Mouse (Mus musculus) kidney, adult 2 months (tissue): Measurements from ENCODE around the gene Usp31. TPM values are rescaled to one million over a fixed set of nuclear protein-coding genes. Genes with fewer than 3 reads are reported as not detected.

ENCODE experiments used
- DNase-seq: peaks from one replicate; pipeline ENCODE4 v3.0.0; 2021
- H3K27ac ChIP-seq: fragments of 200-500 bp; 2 replicates; pipeline ENCODE4 v1.5.1; 2012; ENCODE audit warnings: low read depth, low read length, control low read depth, inconsistent platforms; ENCODE audit not compliant: insufficient read depth
- H3K27me3 ChIP-seq: fragments of 200-500 bp; replicated peaks from 2 replicates; pipeline ENCODE4 v1.6.1; 2012; ENCODE audit warnings: mild to moderate bottlenecking, moderate library complexity, low read length, inconsistent platforms; ENCODE audit not compliant: control insufficient read depth, insufficient read depth
- H3K36me3 ChIP-seq: fragments of 200-500 bp; 2 replicates; pipeline ENCODE4 v1.6.1; 2012; ENCODE audit warnings: mild to moderate bottlenecking, moderate library complexity, low read length, inconsistent platforms; ENCODE audit not compliant: control insufficient read depth, insufficient read depth
- H3K4me1 ChIP-seq: fragments of 200-500 bp; 2 replicates; pipeline ENCODE4 v1.6.1; 2011; ENCODE audit warnings: low read length; ENCODE audit not compliant: control insufficient read depth, insufficient read depth
- H3K4me3 ChIP-seq: fragments of 200-500 bp; 2 replicates; pipeline ENCODE4 v1.5.1; 2011; ENCODE audit warnings: mild to moderate bottlenecking, low read depth, low read length, control low read depth; ENCODE audit not compliant: insufficient read depth
- CTCF ChIP-seq: fragments of 200-500 bp; conservative IDR thresholded peaks from 2 replicates; pipeline ENCODE4 v1.5.1; 2011; ENCODE audit warnings: low read depth, mild to moderate bottlenecking, control low read depth, low read length, moderate library complexity, mixed read lengths; ENCODE audit not compliant: insufficient read depth, insufficient read length
- POLR2A ChIP-seq: fragments of 200-500 bp; IDR thresholded peaks from one replicate; pipeline ENCODE4 v1.6.1; 2011; ENCODE audit warnings: low read depth, low read length, control low read depth
- WGBS: fragments of 180-500 bp; shearing (Covaris S2); methylation state at CpG from one replicate; pipeline ENCODE4 v1.1.7; 2018; 5-methylcytosine and 5-hydroxymethylcytosine counted together
- polyA plus RNA-seq: library from polyadenylated mRNA; depleted of rRNA; stranded (reverse); fragments of >200 nt; gene quantifications from 2 replicates; pipeline ENCODE4 v1.2.3, GENCODE M21; 2012

Usp31 gene
- polyA plus RNA-seq, 1 experiment = 3.7 TPM

DNA sequence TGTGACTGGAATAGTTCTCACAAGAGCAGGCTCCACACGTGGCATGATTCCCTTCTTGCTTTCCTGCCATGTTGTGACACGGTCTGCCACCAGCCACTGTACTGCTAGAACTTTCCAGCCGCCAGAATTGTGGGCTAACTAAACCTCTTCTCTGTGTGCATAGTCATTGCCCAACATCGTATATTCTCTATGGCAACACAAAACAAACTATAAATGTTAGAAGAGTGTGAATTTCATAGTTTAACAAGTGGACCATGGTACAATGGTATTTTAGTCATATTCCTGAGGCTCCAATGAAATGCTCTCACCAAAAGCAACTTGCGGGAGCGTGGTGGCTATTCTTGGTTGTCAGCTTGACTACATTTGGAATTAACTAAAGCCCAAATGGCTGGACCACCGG, 10.0 kb upstream of the Usp31 start:
- DNase-seq = no peak
- Histone ChIP-seq H3K4me3 (no peak overlapping the region), H3K27me3 (no peaks in the 10 kb centered on the region; the same call in 1 of the 2 replicates), H3K27ac (no peak overlapping the region), H3K4me1 (no peaks in the 10 kb centered on the region), H3K36me3 (no peaks in the 10 kb centered on the region)
- WGBS = 75% methylated on average over 7 of the region's 7 CpGs
- TF ChIP-seq CTCF (no peak), POLR2A (no peak)

DNA sequence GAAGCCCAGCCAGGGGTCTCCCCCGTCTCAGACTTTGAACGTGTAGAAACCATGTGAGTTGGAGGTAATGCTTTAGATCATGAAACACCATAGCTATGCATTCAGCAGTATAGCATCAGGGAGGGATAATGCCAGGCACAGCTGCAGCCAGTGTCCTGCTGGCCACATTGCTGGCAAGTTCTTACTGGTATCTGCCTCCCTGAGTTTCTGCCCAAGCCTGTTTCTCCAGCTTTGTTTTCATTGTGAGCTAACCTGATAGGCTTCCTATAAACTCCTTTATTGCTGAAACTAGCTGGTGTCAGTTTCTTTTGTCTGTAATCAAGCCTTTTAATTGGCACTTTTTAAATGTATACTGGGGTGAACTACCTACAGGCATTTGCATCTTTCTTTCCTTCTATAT, 4.1 kb upstream of the Usp31 start:
- no peak overlapping the region for H3K27ac ChIP-seq
- peaks cover 2% of the 10 kb centered on the region; the same call in 1 of the 2 replicates for H3K4me1 ChIP-seq
- H3K36me3 ChIP-seq = no peaks in the 10 kb centered on the region
- TF ChIP-seq POLR2A (no peak), CTCF (no peak)
- 37% methylated on average over 2 of the region's 2 CpGs for whole genome bisulfite sequencing
- DNase-seq = no peak
- H3K27me3 ChIP-seq = no peaks in the 10 kb centered on the region; the same call in 1 of the 2 replicates
- H3K4me3 ChIP-seq = no peak overlapping the region

DNA sequence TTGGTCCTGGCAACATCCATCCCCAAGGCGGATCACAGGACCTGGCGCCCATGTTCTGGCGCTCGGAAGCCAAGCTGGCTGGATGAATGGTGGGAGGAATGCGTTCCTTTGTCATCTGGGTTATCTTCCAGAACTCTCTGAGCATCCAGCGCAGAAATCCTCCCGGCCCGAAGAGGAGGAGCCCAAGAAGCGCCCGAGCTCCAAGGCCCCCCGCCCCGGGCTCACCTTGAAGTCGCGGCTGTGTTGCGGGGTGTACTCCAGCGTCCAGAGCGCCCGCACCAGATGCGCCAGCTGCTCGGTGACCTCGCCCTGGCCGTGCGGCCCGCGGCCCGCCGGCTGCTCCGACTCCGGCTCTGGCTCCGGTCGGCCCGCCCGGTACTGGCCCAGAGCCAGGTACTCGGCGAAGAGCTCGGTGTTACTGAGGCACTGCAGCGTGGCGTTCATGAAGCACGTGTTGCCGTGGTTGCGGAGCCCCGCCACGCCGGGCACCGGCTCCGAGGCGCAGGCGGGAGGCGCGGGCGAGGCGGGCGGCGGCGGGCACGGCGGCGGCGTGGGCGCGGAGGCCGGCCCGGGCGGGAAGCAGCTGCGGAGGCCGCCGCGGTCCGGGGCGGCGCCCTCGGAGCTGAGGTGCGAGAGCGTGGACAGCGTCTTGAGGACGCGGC, 511 bp downstream of the Usp31 start:
- Histone ChIP-seq H3K27ac (no peak overlapping the region), H3K27me3 (no peaks in the 10 kb centered on the region), H3K4me1 (peaks cover 7% of the 10 kb centered on the region; the same call in 1 of the 2 replicates), H3K4me3 (peak overlapping the region; percentile 69), H3K36me3 (no peaks in the 10 kb centered on the region)
- TF ChIP-seq POLR2A = no peak
- 2% methylated on average over 71 of the region's 77 CpGs for WGBS
- DNase-seq = peak; percentile 66

DNA sequence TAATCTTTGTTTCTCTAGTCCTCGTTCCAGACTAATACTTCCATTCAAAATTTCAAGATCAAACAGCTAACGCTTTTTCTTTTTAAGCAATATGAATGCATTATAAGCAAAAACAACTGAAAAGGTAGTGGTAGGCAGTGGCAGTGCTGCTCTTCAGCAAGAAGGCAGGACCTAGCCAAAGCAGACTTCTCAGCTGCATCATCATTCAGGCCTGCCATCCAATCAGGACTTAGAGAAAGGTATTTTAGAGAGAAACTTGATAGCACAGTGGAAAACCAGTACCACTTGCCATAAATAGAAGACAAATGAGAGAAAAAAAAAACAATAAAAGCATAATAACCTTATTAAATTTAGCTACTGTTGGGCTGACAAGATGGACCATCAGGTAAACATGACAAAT, 2.0 kb downstream of the Usp31 start:
- Histone ChIP-seq H3K27me3 (no peaks in the 10 kb centered on the region), H3K27ac (no peak overlapping the region), H3K4me3 (no peak overlapping the region), H3K4me1 (peaks cover 7% of the 10 kb centered on the region; the same call in 1 of the 2 replicates), H3K36me3 (no peaks in the 10 kb centered on the region)
- DNase-seq = no peak
- TF ChIP-seq CTCF (no peak), POLR2A (no peak)
- WGBS = 92% methylated on average over 2 of the region's 2 CpGs

DNA sequence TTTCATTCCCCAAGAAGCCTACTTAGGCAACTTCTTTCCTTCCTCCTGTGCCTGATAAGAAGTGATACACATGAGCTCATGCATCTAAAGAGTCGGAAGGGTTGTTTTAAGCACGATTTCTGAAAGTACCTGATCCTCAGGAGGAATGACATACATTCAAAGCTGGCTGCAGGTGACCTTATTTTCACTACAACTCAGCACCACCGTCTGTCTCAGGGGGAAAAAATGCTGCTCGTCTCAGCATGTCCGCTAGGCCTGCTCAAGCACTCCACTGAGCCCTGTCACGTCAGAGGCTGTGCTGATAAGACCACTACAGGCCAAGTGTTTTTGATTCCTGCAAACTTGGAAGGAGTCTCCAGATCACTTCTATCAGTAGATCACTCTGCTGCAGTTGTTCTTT, 5.1 kb downstream of the Usp31 start:
- Histone ChIP-seq H3K27me3 (no peaks in the 10 kb centered on the region), H3K36me3 (no peaks in the 10 kb centered on the region), H3K27ac (no peak overlapping the region), H3K4me3 (no peak overlapping the region), H3K4me1 (peaks cover 7% of the 10 kb centered on the region; the same call in 1 of the 2 replicates)
- TF ChIP-seq POLR2A = no peak
- no peak for TF ChIP-seq CTCF
- DNase-seq = no peak
- WGBS = 68% methylated on average over 6 of the region's 6 CpGs

DNA sequence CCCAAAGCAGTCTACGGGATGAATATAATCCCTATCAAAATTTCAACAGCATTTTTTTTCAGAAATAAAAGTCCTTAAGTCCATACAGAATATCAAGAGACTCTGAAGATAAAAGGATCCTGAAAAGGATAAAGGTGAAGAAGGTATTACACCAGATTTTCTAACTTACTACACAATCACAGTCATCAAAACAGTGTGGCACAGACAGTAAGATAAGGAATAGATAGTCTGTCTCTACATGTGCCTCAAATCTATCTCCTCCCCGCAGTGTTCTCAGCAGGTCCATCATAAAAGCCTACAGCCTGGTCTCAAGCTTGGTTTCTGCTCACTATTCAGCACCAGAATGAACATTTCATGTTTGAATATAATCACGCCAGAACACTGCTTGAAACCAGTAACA, 6.6 kb downstream of the Usp31 start:
- DNase-seq = no peak
- TF ChIP-seq CTCF (no peak), POLR2A (no peak)
- H3K4me1 ChIP-seq = no peaks in the 10 kb centered on the region
- H3K4me3 ChIP-seq = no peak overlapping the region
- WGBS = 80% methylated on average over 3 of the region's 3 CpGs
- H3K27me3 ChIP-seq = no peaks in the 10 kb centered on the region
- H3K27ac ChIP-seq = no peak overlapping the region
- no peaks in the 10 kb centered on the region for H3K36me3 ChIP-seq

DNA sequence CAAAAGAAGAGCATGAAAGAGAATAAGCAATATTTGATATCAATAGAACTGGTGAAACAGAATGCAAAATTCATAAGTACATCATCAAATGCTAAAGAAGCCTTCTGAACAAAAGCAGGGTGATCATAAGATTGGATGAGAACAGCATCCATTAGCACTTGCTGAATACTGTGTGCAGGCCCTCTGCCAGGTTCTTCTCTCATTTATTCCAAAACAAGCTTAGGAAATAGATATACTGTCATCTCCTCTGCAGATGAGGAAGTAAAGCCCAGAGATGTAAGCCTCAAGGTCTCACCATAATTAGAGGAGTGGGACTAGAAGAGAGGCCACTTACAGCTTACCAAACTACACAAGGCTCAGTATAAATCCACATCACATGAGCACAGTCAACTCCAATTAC, 7.8 kb downstream of the Usp31 start:
- DNase-seq = no peak
- no peaks in the 10 kb centered on the region for H3K4me1 ChIP-seq
- no peaks in the 10 kb centered on the region for H3K27me3 ChIP-seq
- H3K36me3 ChIP-seq = no peaks in the 10 kb centered on the region
- no peak overlapping the region for H3K4me3 ChIP-seq
- TF ChIP-seq CTCF (no peak), POLR2A (no peak)
- no peak overlapping the region for H3K27ac ChIP-seq

DNA sequence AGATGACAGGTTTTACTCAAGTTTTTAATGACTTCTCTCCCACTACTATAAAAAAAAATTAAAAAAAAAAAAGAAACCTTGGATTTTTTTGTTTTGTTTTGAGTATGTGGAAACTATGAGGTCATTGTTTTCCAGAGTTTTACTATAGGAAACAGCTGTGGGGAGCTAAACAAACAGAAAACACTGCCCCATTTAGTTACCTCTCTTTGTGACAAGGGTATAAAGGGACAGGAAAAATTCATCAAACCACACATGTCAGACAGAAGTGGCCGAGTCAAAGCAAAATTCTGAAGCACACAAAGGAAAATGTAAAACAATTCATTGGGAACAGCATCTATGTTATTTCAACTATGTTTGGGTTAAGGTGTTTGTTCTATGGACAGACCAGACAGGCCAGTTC, 9.5 kb downstream of the Usp31 start:
- H3K4me1 ChIP-seq = no peaks in the 10 kb centered on the region
- peak; percentile 40 for DNase-seq
- no peak overlapping the region for H3K27ac ChIP-seq
- no peaks in the 10 kb centered on the region for H3K36me3 ChIP-seq
- no peaks in the 10 kb centered on the region for H3K27me3 ChIP-seq
- no peak overlapping the region for H3K4me3 ChIP-seq
- TF ChIP-seq CTCF = no peak
- TF ChIP-seq POLR2A = no peak
- 59% methylated on average over 1 of the region's 1 CpGs for whole genome bisulfite sequencing
